Mouse (Mus musculus): Measurements from ENCODE around the gene 5730596B20Rik.

GRCm38 (mm10) chr6:52179690-52180089 lies 2.4 kb downstream of the 5730596B20Rik start:
- no peak for TF ChIP-seq CTCF (conservative IDR thresholded peaks at IDR 0.05; ENCODE audit: low read length)
- no peak for TF ChIP-seq NANOG (IDR thresholded peaks at IDR 0.05; ENCODE audit: borderline replicate concordance, low read length)
- TF ChIP-seq POU5F1 (IDR thresholded peaks at IDR 0.05; ENCODE audit: borderline replicate concordance, low read length), result no peak
